Mouse (Mus musculus) small intestine, adult 2 months (tissue): Measurements from ENCODE around the gene Vps37b. TPM values are rescaled to one million over a fixed set of nuclear protein-coding genes. Genes with fewer than 3 reads are reported as not detected.

ENCODE experiments used
- H3K27ac ChIP-seq: fragments of 200-500 bp; 2 replicates; pipeline ENCODE4 v1.5.1; 2012; ENCODE audit warnings: low read depth, low read length, control low read depth, inconsistent platforms; ENCODE audit not compliant: insufficient read depth
- H3K27me3 ChIP-seq: fragments of 200-500 bp; 2 replicates; pipeline ENCODE4 v1.6.1; 2012; ENCODE audit warnings: mild to moderate bottlenecking, moderate library complexity, low read length, inconsistent platforms; ENCODE audit not compliant: control insufficient read depth, insufficient read depth
- H3K36me3 ChIP-seq: fragments of 200-500 bp; 2 replicates; pipeline ENCODE4 v1.6.1; 2012; ENCODE audit warnings: mild to moderate bottlenecking, low read length, control low read depth, inconsistent platforms; ENCODE audit not compliant: control insufficient read depth, insufficient read depth
- H3K4me1 ChIP-seq: fragments of 200-500 bp; 2 replicates; pipeline ENCODE4 v1.6.1; 2012; ENCODE audit warnings: low read length, inconsistent platforms, mixed read lengths; ENCODE audit not compliant: control insufficient read depth, insufficient read depth, insufficient read length
- H3K4me3 ChIP-seq: fragments of 200-500 bp; 2 replicates; pipeline ENCODE4 v1.5.1; 2012; ENCODE audit warnings: low read depth, mild to moderate bottlenecking, control low read depth, inconsistent platforms, low read length, moderate library complexity
- CTCF ChIP-seq: fragments of 200-500 bp; IDR thresholded peaks from 2 replicates; pipeline ENCODE4 v1.5.1; 2012; ENCODE audit warnings: low read depth, mild to moderate bottlenecking, control low read depth, inconsistent platforms, low read length, moderate library complexity, mixed read lengths; ENCODE audit not compliant: insufficient replicate concordance, insufficient read length; ENCODE audit errors: extremely low read depth
- POLR2A ChIP-seq: fragments of 200-500 bp; IDR thresholded peaks from 2 replicates; pipeline ENCODE4 v1.6.1; 2012; ENCODE audit warnings: low read depth, mild to moderate bottlenecking, control low read depth, inconsistent platforms, low read length, moderate library complexity
- WGBS: fragments of 180-500 bp; shearing (Covaris S2); methylation state at CpG from one replicate; pipeline ENCODE4 v1.1.7; 2018; 5-methylcytosine and 5-hydroxymethylcytosine counted together
- polyA plus RNA-seq: library from polyadenylated mRNA; depleted of rRNA; stranded (reverse); fragments of >200 nt; gene quantifications from 2 replicates; pipeline ENCODE4 v1.2.3, GENCODE M21; 2012

Gene Vps37b
- polyA plus RNA-seq, 1 experiment = 55.6 TPM

DNA sequence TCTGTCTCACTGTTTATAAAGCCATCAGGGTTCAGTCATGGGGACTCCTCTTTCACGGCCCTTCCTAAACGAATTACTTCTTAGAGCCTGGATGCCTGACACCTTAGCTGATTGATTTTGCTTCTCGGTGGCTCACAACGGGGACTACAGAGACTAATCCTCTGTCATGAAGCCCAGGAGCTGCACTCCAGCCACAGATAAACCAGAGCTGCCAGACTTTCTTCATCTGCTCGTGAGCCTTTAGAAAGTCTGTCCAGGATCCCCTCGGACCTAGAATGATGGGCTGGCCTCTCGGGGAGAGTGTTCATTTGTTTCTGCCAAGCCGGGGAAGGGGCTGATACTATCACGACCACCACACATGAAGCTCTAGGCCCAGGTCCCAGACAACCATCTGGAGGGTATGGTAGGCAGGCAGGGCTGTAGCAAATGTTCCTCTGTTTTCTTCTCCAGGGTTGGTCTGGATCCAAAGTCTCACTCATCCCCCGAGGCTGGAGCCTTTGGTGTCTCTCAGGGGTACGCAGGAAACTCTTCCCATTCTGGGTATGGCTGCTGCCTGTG, 13.5 kb upstream of the Vps37b start:
- H3K27me3 ChIP-seq = no peaks in the 10 kb centered on the region
- H3K27ac ChIP-seq = no peak overlapping the region
- no peaks in the 10 kb centered on the region for H3K36me3 ChIP-seq
- WGBS = 68% methylated on average over 11 of the region's 11 CpGs
- H3K4me3 ChIP-seq = no peak overlapping the region
- TF ChIP-seq POLR2A (no peak), CTCF (no peak)
- peaks cover 30% of the 10 kb centered on the region for H3K4me1 ChIP-seq

DNA sequence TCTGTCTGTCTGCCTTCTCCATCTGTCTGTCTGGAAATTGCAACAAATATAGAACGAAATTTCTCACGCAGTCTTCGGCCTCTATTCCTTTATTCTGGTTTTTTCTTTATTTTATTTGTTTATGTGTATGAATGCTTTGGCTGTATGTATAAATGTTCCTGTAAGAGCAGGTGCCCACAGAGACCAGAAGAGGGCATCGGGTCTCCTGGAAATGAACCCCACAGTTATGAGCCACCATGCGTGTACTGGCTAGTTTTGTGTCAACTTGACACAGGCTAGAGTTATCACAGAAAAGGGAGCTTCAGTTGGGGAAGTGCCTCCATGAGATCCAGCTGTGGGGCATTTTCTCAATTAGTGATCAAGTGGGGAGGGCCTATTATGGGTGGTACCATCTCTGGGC, 11.9 kb upstream of the Vps37b start:
- Histone ChIP-seq H3K4me3 (no peak overlapping the region), H3K27ac (no peak overlapping the region), H3K4me1 (peaks cover 19% of the 10 kb centered on the region; the same call in 1 of the 2 replicates), H3K27me3 (no peaks in the 10 kb centered on the region), H3K36me3 (no peaks in the 10 kb centered on the region)
- TF ChIP-seq CTCF = no peak
- 89% methylated on average over 5 of the region's 5 CpGs for WGBS

- H3K4me1 ChIP-seq = peaks cover 19% of the 10 kb centered on the region; the same call in 1 of the 2 replicates
- TF ChIP-seq CTCF (no peak), POLR2A (no peak)
- H3K27ac ChIP-seq = no peak overlapping the region
- no peak overlapping the region for H3K4me3 ChIP-seq
- H3K27me3 ChIP-seq = no peaks in the 10 kb centered on the region
- no peaks in the 10 kb centered on the region for H3K36me3 ChIP-seq
- 71% methylated on average over 10 of the region's 10 CpGs for WGBS
These were observed 11.3 kb upstream of the Vps37b start for GRCm38 (mm10) chr5:124043212-124043978.

DNA sequence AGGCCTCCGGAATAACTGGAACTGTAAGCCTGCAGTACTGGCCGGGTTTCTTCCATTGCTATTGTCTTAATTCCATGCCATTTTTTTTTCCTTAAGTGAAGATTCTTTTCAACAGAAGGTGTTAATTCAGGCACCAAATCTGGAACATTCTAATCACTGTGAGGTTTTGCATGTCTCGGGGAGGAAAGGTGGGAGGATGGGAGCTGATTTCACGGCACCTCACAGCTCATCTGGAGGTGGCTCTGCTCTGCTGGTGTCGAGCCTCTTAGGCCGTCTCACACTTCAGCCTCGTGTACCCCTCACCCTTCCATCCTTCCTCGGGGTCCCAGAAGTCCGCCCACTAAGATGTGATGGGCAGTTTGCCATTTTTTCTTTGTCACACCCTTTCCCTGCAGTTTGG, 9.0 kb upstream of the Vps37b start:
- 75% methylated on average over 9 of the region's 9 CpGs for WGBS
- H3K4me1 ChIP-seq = no peaks in the 10 kb centered on the region
- H3K27ac ChIP-seq = no peak overlapping the region
- TF ChIP-seq POLR2A (no peak), CTCF (no peak)
- no peaks in the 10 kb centered on the region for H3K36me3 ChIP-seq
- no peak overlapping the region for H3K4me3 ChIP-seq
- no peaks in the 10 kb centered on the region for H3K27me3 ChIP-seq

- 82% methylated on average over 6 of the region's 6 CpGs for WGBS
- Histone ChIP-seq H3K4me3 (no peak overlapping the region), H3K27ac (no peak overlapping the region)
These were observed 7.5 kb upstream of the Vps37b start for GRCm38 (mm10) chr5:124039602-124040001.

DNA sequence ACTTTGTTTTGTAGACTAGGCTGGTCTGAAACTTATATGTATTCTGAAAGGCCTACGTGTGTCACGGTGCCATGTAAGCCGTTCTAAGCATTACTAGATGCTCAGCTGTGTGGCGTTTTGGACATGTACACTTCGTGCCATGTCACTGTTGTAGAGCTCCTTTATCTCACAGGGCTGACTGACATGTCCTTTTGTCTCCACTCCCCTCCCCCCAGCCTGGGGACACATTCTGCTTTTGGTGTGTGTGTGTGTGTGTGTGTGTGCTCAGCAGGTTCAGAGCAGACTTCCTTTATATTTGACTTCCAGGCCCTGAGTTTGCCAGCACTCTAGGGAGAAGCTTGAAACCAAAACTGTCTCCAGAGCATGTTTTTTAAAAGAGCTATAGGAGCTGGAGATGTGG, 4.8 kb upstream of the Vps37b start:
- no peaks in the 10 kb centered on the region for H3K36me3 ChIP-seq
- H3K4me3 ChIP-seq = no peak overlapping the region
- no peaks in the 10 kb centered on the region for H3K27me3 ChIP-seq
- TF ChIP-seq CTCF = no peak
- TF ChIP-seq POLR2A = no peak
- WGBS = 86% methylated on average over 5 of the region's 5 CpGs
- peaks cover 5% of the 10 kb centered on the region for H3K4me1 ChIP-seq
- no peak overlapping the region for H3K27ac ChIP-seq

More at GRCm38 (mm10) chr5:124039602-124040001, 7.5 kb upstream of the Vps37b start:
- no peaks in the 10 kb centered on the region for H3K36me3 ChIP-seq
- H3K4me1 ChIP-seq = peaks cover 4% of the 10 kb centered on the region; the same call in 1 of the 2 replicates
- no peaks in the 10 kb centered on the region for H3K27me3 ChIP-seq
- no peak for TF ChIP-seq CTCF

GRCm38 (mm10) chr5:124036341-124036740, 4.3 kb upstream of the Vps37b start:
- Histone ChIP-seq H3K27me3 (no peaks in the 10 kb centered on the region), H3K36me3 (no peaks in the 10 kb centered on the region), H3K4me3 (no peak overlapping the region), H3K27ac (no peak overlapping the region), H3K4me1 (peaks cover 5% of the 10 kb centered on the region)
- TF ChIP-seq CTCF (no peak), POLR2A (no peak)
- WGBS = 62% methylated on average over 6 of the region's 6 CpGs

GRCm38 (mm10) chr5:124035806-124036205, 3.7 kb upstream of the Vps37b start:
- 70% methylated on average over 8 of the region's 8 CpGs for WGBS
- TF ChIP-seq CTCF (no peak), POLR2A (no peak)
- H3K4me3 ChIP-seq = no peak overlapping the region

More at GRCm38 (mm10) chr5:124035806-124036205, 3.7 kb upstream of the Vps37b start:
- no peak overlapping the region for H3K27ac ChIP-seq
- H3K4me1 ChIP-seq = peaks cover 7% of the 10 kb centered on the region
- no peaks in the 10 kb centered on the region for H3K27me3 ChIP-seq
- H3K36me3 ChIP-seq = no peaks in the 10 kb centered on the region
